Mouse (Mus musculus) limb, embryonic 14.5 days (tissue): ENCODE data around the gene Aldh1a2. TPM values are rescaled to one million over a fixed set of nuclear protein-coding genes. Genes with fewer than 3 reads are reported as not detected.

Source experiments
- ATAC-seq: fragments of 200-750 bp; cut with Nextera tagmentation; 2 replicates; pipeline ENCODE4 v1.8.0; 2017; ENCODE audit warnings: low read depth, moderate number of reproducible peaks, moderate TSS enrichment; ENCODE audit not compliant: low FRiP score
- DNase-seq: peaks from one replicate; pipeline ENCODE4 v3.0.0-alpha.2; 2015; ENCODE audit warnings: low spot score
- H3K27ac ChIP-seq: fragments of 300-500 bp; sonication (generic); replicated peaks from 2 replicates; pipeline ENCODE4 v1.5.1; 2014; ENCODE audit warnings: low read depth, mild to moderate bottlenecking, low read length, moderate library complexity, mixed read lengths
- H3K27me3 ChIP-seq: fragments of 300-500 bp; sonication (generic); 2 replicates; pipeline ENCODE4 v1.6.1; 2014; ENCODE audit warnings: low read length, mixed read lengths; ENCODE audit not compliant: control insufficient read depth, insufficient read depth
- H3K36me3 ChIP-seq: fragments of 300-500 bp; sonication (generic); 2 replicates; pipeline ENCODE4 v1.6.1; 2014; ENCODE audit warnings: mild to moderate bottlenecking, low read length, moderate library complexity, mixed read lengths; ENCODE audit not compliant: control insufficient read depth, insufficient read depth
- H3K4me1 ChIP-seq: fragments of 300-500 bp; sonication (generic); 2 replicates; pipeline ENCODE4 v1.6.1; 2014; ENCODE audit warnings: antibody characterized with exemption, low read length, mixed read lengths; ENCODE audit not compliant: control insufficient read depth, insufficient read depth
- H3K4me2 ChIP-seq: fragments of 300-500 bp; sonication (generic); replicated peaks from 2 replicates; pipeline ENCODE4 v1.6.1; 2014; ENCODE audit warnings: low read depth, mild to moderate bottlenecking, low read length, moderate library complexity; ENCODE audit not compliant: severe bottlenecking
- H3K4me3 ChIP-seq: fragments of 300-500 bp; sonication (generic); replicated peaks from 2 replicates; pipeline ENCODE4 v1.5.1; 2014; ENCODE audit warnings: low read length
- H3K9ac ChIP-seq: fragments of 300-500 bp; sonication (generic); 2 replicates; pipeline ENCODE4 v1.6.1; 2014; ENCODE audit warnings: mild to moderate bottlenecking, low read depth, low read length, moderate library complexity; ENCODE audit not compliant: severe bottlenecking
- H3K9me3 ChIP-seq: fragments of 300-500 bp; sonication (generic); 2 replicates; pipeline ENCODE4 v1.6.1; 2016; ENCODE audit warnings: low read length; ENCODE audit not compliant: control insufficient read depth
- POLR2A ChIP-seq: fragments of 200-500 bp; IDR thresholded peaks from 2 replicates; pipeline ENCODE4 v1.8.0; 2012; ENCODE audit warnings: inconsistent platforms, mild to moderate bottlenecking, moderate library complexity, borderline replicate concordance; ENCODE audit not compliant: insufficient read depth, insufficient read length; ENCODE audit errors: extremely low read depth
- WGBS: fragments of 180-500 bp; shearing (Covaris S2); extraction: QIAGEN DNeasy Blood & Tissue Kit; methylation state at CpG from one replicate; pipeline ENCODE4 v1.1.7; 2014; 5-methylcytosine and 5-hydroxymethylcytosine counted together
- polyA plus RNA-seq, 2 experiments: library from polyadenylated mRNA; depleted of rRNA in 1 of 2; stranded (reverse) in 1 of 2; unstranded in 1 of 2; fragments of >200 nt; fragmentation: Nextera tagmentation in 1 of 2; extraction: Ambion mirVana in 1 of 2; gene quantifications; 2 replicates each; pipeline versions ENCODE4 v1.2.1 to v1.2.3; 2012 to 2014

Aldh1a2 gene
- polyA plus RNA-seq, 2 experiments = 14.8 to 16.3 TPM

- no peak overlapping the region for H3K9ac ChIP-seq
- no peaks in the 10 kb centered on the region; the same call in 1 of the 2 replicates for H3K4me1 ChIP-seq
- H3K36me3 ChIP-seq = no peaks in the 10 kb centered on the region
- 62% methylated on average over 8 of the region's 8 CpGs for WGBS
- no peak overlapping the region for H3K4me3 ChIP-seq
- H3K27me3 ChIP-seq = no peaks in the 10 kb centered on the region
- DNase-seq (peak; percentile 64), ATAC-seq (no peak)
- no peak for TF ChIP-seq POLR2A
- no peak overlapping the region for H3K27ac ChIP-seq
- no peak overlapping the region for H3K4me2 ChIP-seq
- H3K9me3 ChIP-seq = no peaks in the 10 kb centered on the region
These were observed 35.5 kb upstream of the Aldh1a2 start for GRCm38 (mm10) chr9:71179964-71180700.

GRCm38 (mm10) chr9:71185285-71185684 lies 30.3 kb upstream of the Aldh1a2 start:
- Histone ChIP-seq H3K27me3 (no peaks in the 10 kb centered on the region), H3K27ac (no peak overlapping the region), H3K9ac (no peak overlapping the region), H3K4me3 (no peak overlapping the region), H3K36me3 (no peaks in the 10 kb centered on the region), H3K9me3 (no peaks in the 10 kb centered on the region), H3K4me1 (no peaks in the 10 kb centered on the region), H3K4me2 (no peak overlapping the region)
- no peak for DNase-seq
- TF ChIP-seq POLR2A = no peak
- no peak for ATAC-seq

- no peak for DNase-seq
These were observed 29.8 kb upstream of the Aldh1a2 start for GRCm38 (mm10) chr9:71185823-71186222.

GRCm38 (mm10) chr9:71187396-71187795 lies 28.2 kb upstream of the Aldh1a2 start:
- 83% methylated on average over 7 of the region's 7 CpGs for WGBS
- no peaks in the 10 kb centered on the region for H3K4me1 ChIP-seq
- no peaks in the 10 kb centered on the region for H3K36me3 ChIP-seq
- no peak for TF ChIP-seq POLR2A
- no peak overlapping the region for H3K4me3 ChIP-seq
- no peak overlapping the region for H3K9ac ChIP-seq
- no peak overlapping the region for H3K27ac ChIP-seq
- H3K9me3 ChIP-seq = no peaks in the 10 kb centered on the region
- no peak overlapping the region for H3K4me2 ChIP-seq
- ATAC-seq (no peak), DNase-seq (no peak)
- H3K27me3 ChIP-seq = no peaks in the 10 kb centered on the region

More at GRCm38 (mm10) chr9:71185823-71186222, 29.8 kb upstream of the Aldh1a2 start:
- TF ChIP-seq POLR2A = no peak
- WGBS = 83% methylated on average over 2 of the region's 2 CpGs
- Histone ChIP-seq H3K4me3 (no peak overlapping the region), H3K4me1 (no peaks in the 10 kb centered on the region), H3K36me3 (no peaks in the 10 kb centered on the region), H3K27ac (no peak overlapping the region), H3K4me2 (no peak overlapping the region), H3K9ac (no peak overlapping the region), H3K9me3 (no peaks in the 10 kb centered on the region), H3K27me3 (no peaks in the 10 kb centered on the region)
- no peak for ATAC-seq

- H3K4me2 ChIP-seq = peak overlapping the region; percentile 36; the same call in 1 of the 2 replicates
- WGBS = 8% methylated on average over 12 of the region's 12 CpGs
These were observed 26.8 kb upstream of the Aldh1a2 start for GRCm38 (mm10) chr9:71188647-71189415.

More at GRCm38 (mm10) chr9:71188647-71189415, 26.8 kb upstream of the Aldh1a2 start:
- ATAC-seq = peak; percentile 70; the same call in 1 of the 2 replicates
- H3K9ac ChIP-seq = no peak overlapping the region
- peak; percentile 68 for DNase-seq
- no peak overlapping the region for H3K27ac ChIP-seq
- H3K36me3 ChIP-seq = no peaks in the 10 kb centered on the region
- no peaks in the 10 kb centered on the region for H3K27me3 ChIP-seq
- 0 out of 2 replicates have a peak overlapping the region, but pooled peaks have one; percentile 6 for H3K4me3 ChIP-seq
- no peaks in the 10 kb centered on the region for H3K9me3 ChIP-seq
- no peak for TF ChIP-seq POLR2A
- no peaks in the 10 kb centered on the region for H3K4me1 ChIP-seq
